Mouse (Mus musculus) MEL-GATA-1-ER (cell line): ENCODE results near the gene Fam57a.

Experiments used
- DNase-seq: peaks from one replicate; pipeline ENCODE4 v3.0.0-alpha.2; 2012; ENCODE audit warnings: low read depth; ENCODE audit errors: extremely low read depth

The Fam57a gene

GRCm38 (mm10) chr11:76243811-76244546 is 64.5 kb downstream of the Fam57a start:
- no peak for DNase-seq

DNA sequence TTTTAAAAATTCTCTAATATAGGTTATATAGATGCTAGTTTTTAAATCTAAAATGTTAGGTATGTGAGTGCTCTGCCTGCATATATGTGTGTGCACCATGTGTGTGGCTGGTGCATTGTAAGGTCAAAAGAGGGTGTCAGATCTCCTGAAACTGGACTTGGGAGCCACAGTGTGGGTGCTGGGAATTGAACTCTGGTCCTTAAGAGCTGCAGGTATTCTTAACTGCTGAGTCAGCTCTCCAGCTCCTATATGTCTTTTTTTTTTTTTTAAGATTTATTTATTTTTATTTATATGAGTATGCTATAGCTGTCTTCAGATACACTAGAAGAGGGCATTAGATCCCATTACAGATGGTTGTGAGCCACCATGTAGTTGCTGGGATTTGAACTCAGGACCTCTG is 67.0 kb downstream of the Fam57a start:
- no peak for DNase-seq

DNA sequence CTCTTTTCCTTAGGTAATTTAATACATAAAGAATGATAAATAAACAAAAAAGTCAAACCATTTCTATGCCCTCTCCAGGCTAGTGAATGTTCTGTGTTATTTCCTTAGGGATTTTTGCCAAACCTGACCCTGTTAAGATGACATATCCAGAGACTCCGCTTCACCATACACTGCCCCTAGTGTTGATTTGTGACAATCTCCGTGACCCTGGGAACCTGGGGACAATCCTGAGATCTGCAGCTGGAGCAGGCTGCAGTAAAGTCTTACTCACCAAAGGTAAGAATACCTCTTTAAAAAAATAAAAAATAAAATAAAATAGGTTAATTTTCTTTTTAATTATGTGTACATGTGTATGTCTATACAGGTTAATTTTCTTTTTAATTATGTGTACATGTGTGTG is 67.8 kb downstream of the Fam57a start:
- DNase-seq, result no peak

- no peak for DNase-seq
Measured at GRCm38 (mm10) chr11:76252036-76252435, 72.6 kb downstream of the Fam57a start.

GRCm38 (mm10) chr11:76253145-76253917 is 73.9 kb downstream of the Fam57a start:
- DNase-seq, result peak; percentile 20

DNA sequence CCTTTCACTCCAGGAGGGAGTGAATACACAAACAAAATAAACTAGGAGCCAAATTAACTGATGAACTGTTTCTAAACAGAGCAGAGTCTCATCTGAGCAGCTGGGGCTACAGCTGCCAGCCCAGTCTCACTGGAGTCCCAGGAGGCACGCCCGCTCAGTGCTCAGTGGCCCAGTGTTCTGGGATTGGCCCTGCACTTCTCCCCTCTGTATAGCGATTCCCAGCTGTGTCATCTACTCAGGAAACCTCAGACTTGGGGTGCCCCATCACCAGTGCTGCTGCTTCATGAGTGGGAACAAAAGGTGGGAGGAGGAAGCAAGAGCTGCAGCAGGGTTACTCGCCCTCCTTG is 74.4 kb downstream of the Fam57a start:
- no peak for DNase-seq

DNA sequence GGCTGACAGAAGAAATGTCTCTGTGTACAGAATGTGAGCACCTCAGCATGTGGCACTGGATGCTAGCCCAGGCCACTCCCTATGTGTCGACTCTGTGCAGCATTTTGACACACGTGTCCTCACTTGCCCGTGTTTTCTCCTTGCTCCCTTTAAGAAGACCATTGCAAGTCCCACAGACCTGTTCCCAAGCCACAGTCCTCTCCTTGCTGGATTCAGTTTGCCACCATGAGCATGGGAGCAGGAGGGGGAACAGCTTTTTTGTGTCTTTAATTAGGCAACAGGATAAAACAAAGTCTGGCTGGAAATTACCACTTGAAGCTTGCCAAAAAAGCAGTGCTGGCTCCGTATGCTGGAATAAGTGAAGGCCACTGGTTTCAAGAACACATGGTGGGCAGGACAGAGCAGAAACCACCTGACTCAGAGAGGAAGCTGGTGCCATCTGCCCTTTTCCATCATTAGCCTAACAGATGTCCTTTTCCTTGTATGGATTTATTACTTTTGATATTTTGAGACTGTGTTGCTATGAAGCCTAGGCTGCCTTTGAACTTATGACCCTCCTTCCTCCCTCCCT is 76.0 kb downstream of the Fam57a start:
- no peak for DNase-seq

DNA sequence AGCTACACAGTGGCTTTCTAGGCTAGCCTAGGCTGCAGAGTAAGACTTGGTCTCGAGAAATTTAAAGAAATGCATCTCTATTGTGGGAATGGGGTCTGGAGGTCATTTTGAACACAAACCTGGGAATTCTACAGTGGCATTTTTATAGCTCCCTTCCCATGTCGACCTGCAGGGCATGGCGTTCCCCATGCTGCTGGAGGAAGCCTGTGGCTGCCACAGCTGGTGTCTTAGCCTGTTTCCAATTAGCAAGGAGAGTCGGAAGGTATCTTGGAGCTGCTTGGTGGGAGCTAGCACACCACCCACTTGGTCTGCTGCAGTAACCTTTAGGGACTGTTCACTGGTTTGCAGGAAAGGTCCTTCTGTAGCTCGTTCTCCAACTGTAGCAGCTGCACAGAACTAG is 76.7 kb downstream of the Fam57a start:
- DNase-seq, result no peak

GRCm38 (mm10) chr11:76257386-76257785 is 77.9 kb downstream of the Fam57a start:
- DNase-seq, result no peak

DNA sequence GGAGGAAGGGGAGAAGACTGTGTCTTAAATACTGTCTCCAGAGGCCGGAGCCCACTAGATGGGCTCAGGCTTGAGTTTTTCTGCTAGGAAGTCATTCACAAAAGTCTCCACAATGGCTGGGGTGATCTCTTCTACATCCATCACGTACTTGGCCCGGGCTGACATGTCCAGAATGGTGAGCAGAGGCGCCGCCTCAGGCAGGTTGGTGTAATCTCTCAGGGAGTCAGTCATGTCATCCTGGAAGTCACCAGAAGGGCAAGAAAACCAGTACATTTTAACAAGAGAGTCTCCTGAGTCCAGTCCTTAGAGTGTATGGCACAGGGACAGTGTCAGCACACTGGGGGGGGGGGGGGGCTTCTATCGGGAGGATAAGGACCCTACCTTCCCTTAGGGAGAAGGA is 79.0 kb downstream of the Fam57a start:
- DNase-seq, result no peak

- no peak for DNase-seq
Measured at GRCm38 (mm10) chr11:76260208-76261050, 81.0 kb downstream of the Fam57a start.

DNA sequence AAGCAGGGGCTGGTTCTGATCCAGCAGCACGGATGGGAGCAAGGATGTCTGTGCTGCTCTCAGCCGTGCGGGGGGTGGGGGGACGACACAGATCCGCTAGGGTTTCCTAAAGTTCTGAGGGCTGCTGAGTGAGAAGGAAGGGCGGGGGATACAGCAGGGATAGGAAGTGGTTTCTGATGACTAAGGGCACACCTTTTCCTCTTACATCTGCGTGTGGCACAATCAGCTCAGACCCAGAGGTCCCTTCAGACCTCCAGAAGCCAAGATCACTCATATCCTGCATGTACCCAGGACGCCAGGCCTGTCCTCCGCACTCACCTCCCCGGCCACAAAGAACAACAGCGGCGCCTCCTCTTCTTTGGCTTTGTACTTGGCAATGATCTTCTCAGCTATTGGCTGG is 81.8 kb downstream of the Fam57a start:
- DNase-seq, result peak; percentile 21

- no peak for DNase-seq
Measured at GRCm38 (mm10) chr11:76262611-76263351, 83.3 kb downstream of the Fam57a start.
